Mouse (Mus musculus): ENCODE results near the gene Slc9a3r1. TPM values are rescaled to one million over a fixed set of nuclear protein-coding genes. Genes with fewer than 3 reads are reported as not detected.

Gene Slc9a3r1
- polyA plus RNA-seq, 1 experiment: not detected

GRCm38 (mm10) chr11:115150741-115151254 is 12.3 kb upstream of the Slc9a3r1 start:
- peaks cover 7% of the 10 kb centered on the region; the same call in 1 of the 2 replicates for H3K4me1 ChIP-seq (ENCODE audit: control insufficient read depth, insufficient read depth, low read length)
- H3K27ac ChIP-seq (ENCODE audit: insufficient read depth, low read depth, low read length): no peak overlapping the region
- TF ChIP-seq POLR2A (IDR thresholded peaks at IDR 0.05; ENCODE audit: insufficient read depth, low read depth, low read length) (no peak), CTCF (IDR thresholded peaks at IDR 0.05; ENCODE audit: insufficient read depth, low read depth, low read length) (no peak)
- no peak overlapping the region for H3K4me3 ChIP-seq (ENCODE audit: insufficient read depth, low read depth, low read length)
- WGBS: 87% methylated on average over 6 of the region's 6 CpGs

- WGBS: 19% methylated on average over 15 of the region's 15 CpGs
- TF ChIP-seq POLR2A (IDR thresholded peaks at IDR 0.05; ENCODE audit: insufficient read depth, low read depth, low read length): no peak
- no peak for TF ChIP-seq CTCF (IDR thresholded peaks at IDR 0.05; ENCODE audit: insufficient read depth, low read depth, low read length)
- no peak overlapping the region for H3K4me3 ChIP-seq (ENCODE audit: insufficient read depth, low read depth, low read length)
Measured at GRCm38 (mm10) chr11:115151755-115152429, 11.2 kb upstream of the Slc9a3r1 start.

GRCm38 (mm10) chr11:115153088-115153487 is 10.1 kb upstream of the Slc9a3r1 start:
- H3K27ac ChIP-seq (ENCODE audit: insufficient read depth, low read depth, low read length): no peak overlapping the region
- TF ChIP-seq CTCF (IDR thresholded peaks at IDR 0.05; ENCODE audit: insufficient read depth, low read depth, low read length) (no peak), POLR2A (IDR thresholded peaks at IDR 0.05; ENCODE audit: insufficient read depth, low read depth, low read length) (no peak)
- WGBS: 91% methylated on average over 9 of the region's 9 CpGs
- peaks cover 10% of the 10 kb centered on the region; the same call in 1 of the 2 replicates for H3K4me1 ChIP-seq (ENCODE audit: control insufficient read depth, insufficient read depth, low read length)
- no peak overlapping the region for H3K4me3 ChIP-seq (ENCODE audit: insufficient read depth, low read depth, low read length)

More at GRCm38 (mm10) chr11:115151755-115152429, 11.2 kb upstream of the Slc9a3r1 start:
- Histone ChIP-seq H3K4me1 (ENCODE audit: control insufficient read depth, insufficient read depth, low read length) (peaks cover 7% of the 10 kb centered on the region; the same call in 1 of the 2 replicates), H3K27ac (ENCODE audit: insufficient read depth, low read depth, low read length) (no peak overlapping the region)

GRCm38 (mm10) chr11:115153699-115154292 is 9.3 kb upstream of the Slc9a3r1 start:
- TF ChIP-seq CTCF (IDR thresholded peaks at IDR 0.05; ENCODE audit: insufficient read depth, low read depth, low read length): peak; percentile 49; the same call in 1 of the 2 replicates
- TF ChIP-seq POLR2A (IDR thresholded peaks at IDR 0.05; ENCODE audit: insufficient read depth, low read depth, low read length): no peak
- Histone ChIP-seq H3K4me1 (ENCODE audit: control insufficient read depth, insufficient read depth, low read length) (peaks cover 10% of the 10 kb centered on the region; the same call in 1 of the 2 replicates), H3K4me3 (ENCODE audit: insufficient read depth, low read depth, low read length) (peak overlapping the region; percentile 15), H3K27ac (ENCODE audit: insufficient read depth, low read depth, low read length) (no peak overlapping the region)
- 2% methylated on average over 35 of the region's 35 CpGs for WGBS

DNA sequence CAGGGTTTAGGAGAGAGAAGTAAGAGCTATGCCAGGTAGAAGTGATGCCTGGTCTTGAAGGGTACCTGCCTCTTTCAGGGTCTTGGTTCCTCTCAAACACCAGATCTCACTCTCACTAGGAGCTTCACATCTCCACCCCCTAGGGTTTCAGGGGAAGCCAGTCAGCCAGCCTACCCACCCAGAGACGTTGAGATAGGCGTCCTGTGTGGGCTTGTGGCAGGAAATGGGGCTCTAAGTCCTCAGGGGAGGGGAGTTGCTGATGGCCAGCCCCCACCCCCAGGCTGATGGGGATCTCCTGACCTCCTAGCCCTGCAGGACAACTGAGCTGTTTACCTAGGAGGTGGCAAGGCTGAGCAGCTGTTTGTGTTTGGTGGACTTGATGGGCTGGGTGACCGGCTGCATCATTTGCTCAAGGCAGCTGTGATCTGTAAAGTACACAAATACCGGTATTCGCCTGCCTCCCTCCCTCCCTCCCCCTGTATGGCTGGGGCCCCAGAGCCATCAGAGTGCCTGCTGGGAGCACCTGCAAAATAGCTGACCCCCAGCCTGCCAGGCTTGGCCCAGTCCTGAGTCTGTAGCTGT is 8.0 kb upstream of the Slc9a3r1 start:
- TF ChIP-seq CTCF (IDR thresholded peaks at IDR 0.05; ENCODE audit: insufficient read depth, low read depth, low read length) (no peak), POLR2A (IDR thresholded peaks at IDR 0.05; ENCODE audit: insufficient read depth, low read depth, low read length) (no peak)
- peaks cover 12% of the 10 kb centered on the region; the same call in 1 of the 2 replicates for H3K4me1 ChIP-seq (ENCODE audit: control insufficient read depth, insufficient read depth, low read length)
- H3K4me3 ChIP-seq (ENCODE audit: insufficient read depth, low read depth, low read length): no peak overlapping the region
- WGBS: 43% methylated on average over 5 of the region's 5 CpGs
- H3K27ac ChIP-seq (ENCODE audit: insufficient read depth, low read depth, low read length): no peak overlapping the region

- TF ChIP-seq POLR2A (IDR thresholded peaks at IDR 0.05; ENCODE audit: insufficient read depth, low read depth, low read length) (no peak), CTCF (IDR thresholded peaks at IDR 0.05; ENCODE audit: insufficient read depth, low read depth, low read length) (no peak)
- H3K27ac ChIP-seq (ENCODE audit: insufficient read depth, low read depth, low read length): 0 out of 2 replicates have a peak overlapping the region, but pooled peaks have one; percentile 12
- 46% methylated on average over 12 of the region's 12 CpGs for WGBS
- H3K4me3 ChIP-seq (ENCODE audit: insufficient read depth, low read depth, low read length): no peak overlapping the region
- H3K4me1 ChIP-seq (ENCODE audit: control insufficient read depth, insufficient read depth, low read length): peaks cover 16% of the 10 kb centered on the region; the same call in 1 of the 2 replicates
Measured at GRCm38 (mm10) chr11:115157933-115158719, 5.0 kb upstream of the Slc9a3r1 start.

GRCm38 (mm10) chr11:115160016-115160797 is 2.9 kb upstream of the Slc9a3r1 start:
- TF ChIP-seq POLR2A (IDR thresholded peaks at IDR 0.05; ENCODE audit: insufficient read depth, low read depth, low read length): no peak
- TF ChIP-seq CTCF (IDR thresholded peaks at IDR 0.05; ENCODE audit: insufficient read depth, low read depth, low read length): peak; percentile 53

More at GRCm38 (mm10) chr11:115160016-115160797, 2.9 kb upstream of the Slc9a3r1 start:
- peaks cover 27% of the 10 kb centered on the region for H3K4me1 ChIP-seq (ENCODE audit: control insufficient read depth, insufficient read depth, low read length)
- H3K4me3 ChIP-seq (ENCODE audit: insufficient read depth, low read depth, low read length): no peak overlapping the region
- H3K27ac ChIP-seq (ENCODE audit: insufficient read depth, low read depth, low read length): no peak overlapping the region
- 52% methylated on average over 11 of the region's 11 CpGs for WGBS
